Mouse (Mus musculus): Measurements from ENCODE around the gene Plcl1. TPM values are rescaled to one million over a fixed set of nuclear protein-coding genes. Genes with fewer than 3 reads are reported as not detected.

Gene Plcl1
- total and polyA plus RNA-seq, 3 experiments, result not detected

DNA sequence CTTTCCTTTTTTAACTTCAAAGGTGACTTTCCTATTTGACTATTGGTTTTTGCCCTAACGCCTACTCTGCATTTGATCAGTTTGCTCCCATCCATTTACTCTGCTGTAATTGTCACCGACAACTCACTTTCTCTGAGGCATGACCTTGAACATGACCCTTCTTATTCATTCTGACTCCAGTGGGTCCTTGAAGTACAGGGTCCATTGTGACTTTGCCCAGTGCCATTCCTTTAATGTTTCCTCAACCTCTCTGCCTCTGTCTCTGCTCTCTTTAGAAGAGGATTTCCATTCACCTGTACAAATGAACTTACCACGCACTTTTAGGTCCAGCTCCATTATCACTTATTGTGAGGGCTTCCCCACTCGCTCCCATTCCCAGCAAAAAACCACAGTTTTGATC is 199.7 kb downstream of the Plcl1 start:
- no peak for TF ChIP-seq ELF1 (IDR thresholded peaks at IDR 0.05; ENCODE audit: low read depth, low read length)
- TF ChIP-seq KAT2A (conservative IDR thresholded peaks at IDR 0.05; ENCODE audit: low read depth, low read length), result no peak
- no peak for TF ChIP-seq HCFC1 (IDR thresholded peaks at IDR 0.05; ENCODE audit: low read depth, low read length)
- no peak for TF ChIP-seq CTCF (IDR thresholded peaks at IDR 0.05 in 2 of 3, conservative IDR thresholded peaks at IDR 0.05 in 1 of 3; ENCODE audit: control insufficient read depth in 1 of 3, insufficient read depth in 1 of 3, low read depth in 2 of 3, low read length in 3 of 3, poor library complexity in 1 of 3, severe bottlenecking in 1 of 3)
- no peak for TF ChIP-seq CHD1 (IDR thresholded peaks at IDR 0.05; ENCODE audit: low read depth, low read length)
- TF ChIP-seq USF1 (IDR thresholded peaks at IDR 0.05; ENCODE audit: low read depth, low read length), result no peak
- no peak for TF ChIP-seq POLR2A (IDR thresholded peaks at IDR 0.05; ENCODE audit: control insufficient read depth in 1 of 2, insufficient read depth in 1 of 2, low read depth in 1 of 2, low read length in 2 of 2, poor library complexity in 1 of 2)
- TF ChIP-seq MXI1 (IDR thresholded peaks at IDR 0.05; ENCODE audit: low read depth, low read length), result no peak
- no peak for TF ChIP-seq TCF12 (IDR thresholded peaks at IDR 0.05; ENCODE audit: low read depth, low read length)
- TF ChIP-seq ZMIZ1 (IDR thresholded peaks at IDR 0.05; ENCODE audit: low read depth, low read length), result no peak
- no peak for TF ChIP-seq TBP (IDR thresholded peaks at IDR 0.05; ENCODE audit: low read depth, low read length)
- no peak for TF ChIP-seq CHD2 (IDR thresholded peaks at IDR 0.05; ENCODE audit: low read length)
- no peak for TF ChIP-seq TAL1 (IDR thresholded peaks at IDR 0.05; ENCODE audit: low read length)
- no peak for TF ChIP-seq MAZ (IDR thresholded peaks at IDR 0.05; ENCODE audit: low read depth, low read length)
- TF ChIP-seq GATA1 (IDR thresholded peaks at IDR 0.05; ENCODE audit: low read depth, low read length), result no peak
- no peak overlapping the region for H3K27ac ChIP-seq (ENCODE audit: control insufficient read depth, low read depth, low read length)
- H3K9ac ChIP-seq (ENCODE audit: control insufficient read depth, low read depth, low read length, poor library complexity, severe bottlenecking), result no peak overlapping the region
- H3K4me1 ChIP-seq (ENCODE audit: control insufficient read depth in 1 of 2, insufficient read depth in 2 of 2, low read length in 2 of 2), result no peaks in the 10 kb centered on the region
- H3K36me3 ChIP-seq (ENCODE audit: control insufficient read depth in 1 of 2, insufficient read depth in 2 of 2, low read length in 2 of 2), result no peaks in the 10 kb centered on the region
- H3K27me3 ChIP-seq (ENCODE audit: control insufficient read depth in 1 of 2, insufficient read depth in 2 of 2, low read length in 2 of 2), result no peaks in the 10 kb centered on the region
- H3K79me2 ChIP-seq (ENCODE audit: control insufficient read depth, insufficient read depth, low read length, poor library complexity), result no peaks in the 10 kb centered on the region
- no peak for DNase-seq (ENCODE audit: low read depth, low spot score)
- no peak overlapping the region for H3K4me3 ChIP-seq (ENCODE audit: control insufficient read depth in 1 of 2, insufficient read depth in 1 of 2, low read depth in 2 of 2, low read length in 2 of 2)
- no peaks in the 10 kb centered on the region for H3K9me3 ChIP-seq (replicated peaks; ENCODE audit: insufficient read depth, low read length)

DNA sequence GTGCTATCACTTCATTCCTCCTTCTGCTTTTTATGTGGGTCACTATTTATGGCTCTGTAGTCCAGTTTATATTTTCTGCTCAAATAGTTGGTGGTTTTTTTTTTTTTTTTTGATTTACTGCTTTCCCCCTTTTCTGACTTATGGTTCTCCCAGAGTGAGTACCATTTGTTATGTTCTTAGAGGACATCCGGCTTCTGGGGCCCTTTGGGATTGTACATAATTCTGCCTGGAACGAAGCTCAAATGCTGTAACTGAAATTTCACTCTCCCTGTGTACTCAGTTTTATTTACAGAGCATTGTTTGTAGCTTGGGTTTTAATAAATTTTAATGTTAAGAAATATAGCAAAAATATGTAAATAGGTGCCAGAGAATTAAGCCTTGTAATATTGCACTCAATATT is 200.2 kb downstream of the Plcl1 start:
- Histone ChIP-seq H3K9me3 (replicated peaks; ENCODE audit: insufficient read depth, low read length) (no peaks in the 10 kb centered on the region), H3K27ac (ENCODE audit: control insufficient read depth, low read depth, low read length) (no peak overlapping the region), H3K79me2 (ENCODE audit: control insufficient read depth, insufficient read depth, low read length, poor library complexity) (no peaks in the 10 kb centered on the region), H3K9ac (ENCODE audit: control insufficient read depth, low read depth, low read length, poor library complexity, severe bottlenecking) (no peak overlapping the region), H3K27me3 (ENCODE audit: control insufficient read depth in 1 of 2, insufficient read depth in 2 of 2, low read length in 2 of 2) (no peaks in the 10 kb centered on the region), H3K4me3 (ENCODE audit: control insufficient read depth in 1 of 2, insufficient read depth in 1 of 2, low read depth in 2 of 2, low read length in 2 of 2) (no peak overlapping the region), H3K4me1 (ENCODE audit: control insufficient read depth in 1 of 2, insufficient read depth in 2 of 2, low read length in 2 of 2) (no peaks in the 10 kb centered on the region), H3K36me3 (ENCODE audit: control insufficient read depth in 1 of 2, insufficient read depth in 2 of 2, low read length in 2 of 2) (no peaks in the 10 kb centered on the region)
- no peak for DNase-seq (ENCODE audit: low read depth, low spot score)
- TF ChIP-seq ETS1 (IDR thresholded peaks at IDR 0.05; ENCODE audit: low read depth, low read length) (no peak), NRF1 (IDR thresholded peaks at IDR 0.05; ENCODE audit: insufficient read depth, low read depth, low read length, poor library complexity, severe bottlenecking) (no peak), CHD2 (IDR thresholded peaks at IDR 0.05; ENCODE audit: low read length) (no peak), MEF2A (IDR thresholded peaks at IDR 0.05; ENCODE audit: extremely low read depth, insufficient replicate concordance, low read depth, low read length, poor library complexity, severe bottlenecking) (no peak), EP300 (IDR thresholded peaks at IDR 0.05; ENCODE audit: low read depth in 1 of 2, low read length in 2 of 2) (no peak), ZMIZ1 (IDR thresholded peaks at IDR 0.05; ENCODE audit: low read depth, low read length) (no peak), E2F4 (IDR thresholded peaks at IDR 0.05; ENCODE audit: borderline replicate concordance, low read depth, low read length) (no peak), MAZ (IDR thresholded peaks at IDR 0.05; ENCODE audit: low read depth, low read length) (no peak), BHLHE40 (IDR thresholded peaks at IDR 0.05; ENCODE audit: borderline replicate concordance, low read depth, low read length) (no peak), UBTF (IDR thresholded peaks at IDR 0.05; ENCODE audit: borderline replicate concordance, insufficient read depth, low read depth, low read length) (no peak), POLR2AphosphoS2 (IDR thresholded peaks at IDR 0.05; ENCODE audit: low read length) (no peak), TCF12 (IDR thresholded peaks at IDR 0.05; ENCODE audit: low read depth, low read length) (no peak), TBP (IDR thresholded peaks at IDR 0.05; ENCODE audit: low read depth, low read length) (no peak), HCFC1 (IDR thresholded peaks at IDR 0.05; ENCODE audit: low read depth, low read length) (no peak)

All from MEL (cell line).